Mouse (Mus musculus) gastrocnemius, adult 2 months (tissue): ENCODE measurements around the gene Cd3g. TPM values are rescaled to one million over a fixed set of nuclear protein-coding genes. Genes with fewer than 3 reads are reported as not detected.

Experiments
- DNase-seq: peaks from one replicate; pipeline ENCODE4 v3.0.0; 2022
- H3K27ac ChIP-seq: fragments of 200-600 bp; 2 replicates; pipeline ENCODE4 v1.8.1; 2022; ENCODE audit warnings: mild to moderate bottlenecking
- H3K4me3 ChIP-seq: fragments of 200-600 bp; 2 replicates; pipeline ENCODE4 v1.8.1; 2022; ENCODE audit warnings: mild to moderate bottlenecking, moderate library complexity
- CTCF ChIP-seq: fragments of 200-600 bp; IDR thresholded peaks from 2 replicates; pipeline ENCODE4 v1.8.1; 2022; ENCODE audit warnings: antibody characterized with exemption, mild to moderate bottlenecking, moderate library complexity
- intact Hi-C: fragments of 180-260 bp; cut with DNase I; formaldehyde crosslinking; loops from one replicate; pipeline ENCODE4 v1.15.1; 2025
- long read RNA-seq, 2 experiments: library from polyadenylated mRNA; stranded (forward); transcript quantifications; one replicate each; pipeline ENCODE4 v2.0.0; 2021
- total RNA-seq, 2 experiments: library from RNA; stranded (reverse); gene quantifications; 2 replicates each; pipeline ENCODE4 v1.2.3; 2021

The Cd3g gene
- not detected for total RNA-seq
- long read RNA-seq, experiment 1: 0 reads
- long read RNA-seq, experiment 2: 0 reads

DNA sequence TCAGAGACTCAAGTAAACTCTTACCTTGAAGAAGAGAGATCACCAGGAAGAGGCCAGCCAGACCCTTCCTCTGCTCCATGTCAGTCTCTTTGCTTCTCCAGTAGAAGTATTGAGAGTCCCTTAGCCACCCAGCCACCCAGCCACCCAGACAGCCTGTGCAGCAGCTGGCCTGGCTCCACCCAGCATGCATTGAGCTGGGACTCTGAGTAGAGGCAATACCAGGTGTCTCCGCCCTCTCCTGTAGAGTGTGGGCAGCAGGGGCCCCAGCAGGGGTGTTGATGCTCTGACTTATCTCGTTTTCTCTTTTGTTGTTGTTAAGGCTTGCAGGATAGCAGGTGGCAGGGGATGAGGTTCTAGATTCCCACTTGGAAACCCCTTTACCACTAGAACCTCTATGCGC is at the start of gene Cd3g:
Cd3g (minus strand) TSS at position 190 of the 400 bp plus-strand sequence.
- no peak for DNase-seq
- Histone ChIP-seq H3K27ac (no peak within 1 kb of the TSS), H3K4me3 (no peak within 1 kb of the TSS)
- TF ChIP-seq CTCF: no peak
- intact Hi-C loops: no loop called here

DNA sequence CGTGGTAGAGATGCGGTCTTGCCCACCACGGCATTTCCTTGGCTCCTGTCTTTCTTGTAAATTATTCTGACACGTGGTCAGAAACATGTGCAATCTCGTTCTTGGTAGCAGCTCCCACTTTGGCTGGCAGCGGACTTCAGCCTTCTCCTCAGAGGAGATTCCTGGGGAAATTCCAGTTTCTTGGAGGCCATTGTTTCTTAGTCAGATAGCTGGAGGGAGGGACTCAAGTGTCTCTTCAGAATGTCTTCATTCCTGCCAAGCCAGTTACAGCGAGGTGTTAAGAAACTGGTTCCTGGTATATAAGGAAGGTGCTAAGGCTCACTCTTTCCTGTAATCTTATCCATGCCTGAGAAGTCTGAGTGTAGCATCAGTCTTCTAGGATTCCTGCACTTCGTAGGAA is 47.1 kb upstream of the Cd3g start:
- intact Hi-C loops: no loop called here
- Histone ChIP-seq H3K4me3 (no peak overlapping the region), H3K27ac (no peak overlapping the region)
- no peak for TF ChIP-seq CTCF
- no peak for DNase-seq

DNA sequence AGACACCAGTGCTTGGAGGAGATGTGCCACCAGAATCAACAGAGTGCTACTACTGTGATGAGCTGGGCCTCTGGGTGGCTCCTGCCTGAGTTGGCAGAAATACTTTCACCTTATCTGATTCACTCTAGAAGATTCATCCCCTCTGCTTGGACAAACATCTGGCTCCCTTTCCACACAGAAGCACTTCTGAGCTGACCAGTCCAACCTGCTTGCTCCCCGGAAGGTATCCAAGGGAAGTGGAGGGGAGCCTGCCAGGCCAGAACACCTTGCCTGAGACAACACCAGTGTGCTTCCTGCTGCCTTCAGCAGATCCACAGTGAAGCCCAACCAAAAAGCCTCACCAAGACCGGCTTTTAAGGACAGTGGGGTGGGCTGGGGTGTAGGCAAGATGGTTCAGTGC is 44.0 kb upstream of the Cd3g start:
- Histone ChIP-seq H3K27ac (no peak overlapping the region), H3K4me3 (no peak overlapping the region)
- no peak for DNase-seq
- intact Hi-C loops: loop anchor here (2.0 to 5.0 kb wide), 2 partner anchors 108 to 123 kb away; no protein-coding TSS in a partner anchor
- TF ChIP-seq CTCF: no peak

DNA sequence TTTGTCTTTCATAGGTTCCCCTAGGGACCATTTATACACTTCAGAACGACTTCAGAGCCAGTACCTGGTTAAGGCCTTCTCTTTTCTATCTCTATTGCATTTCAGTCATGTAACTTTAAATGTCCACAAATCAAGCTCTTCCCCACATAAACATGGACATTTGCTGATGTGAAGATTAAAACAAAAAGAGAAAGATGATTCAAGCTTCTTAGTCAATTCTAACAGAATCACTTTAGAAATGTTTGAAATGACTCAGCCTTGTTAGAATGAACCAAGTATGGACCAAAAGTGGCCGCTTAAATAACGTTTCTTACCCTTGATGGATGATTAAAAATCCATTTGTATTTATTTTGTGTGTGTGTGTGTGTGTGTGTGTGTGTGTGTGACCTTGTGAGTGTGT is 43.4 kb upstream of the Cd3g start:
- Histone ChIP-seq H3K27ac (no peak overlapping the region), H3K4me3 (no peak overlapping the region)
- no peak for TF ChIP-seq CTCF
- intact Hi-C loops: loop anchor here (2.0 to 5.0 kb wide), 2 partner anchors 109 to 123 kb away; no protein-coding TSS in a partner anchor
- DNase-seq: no peak

DNA sequence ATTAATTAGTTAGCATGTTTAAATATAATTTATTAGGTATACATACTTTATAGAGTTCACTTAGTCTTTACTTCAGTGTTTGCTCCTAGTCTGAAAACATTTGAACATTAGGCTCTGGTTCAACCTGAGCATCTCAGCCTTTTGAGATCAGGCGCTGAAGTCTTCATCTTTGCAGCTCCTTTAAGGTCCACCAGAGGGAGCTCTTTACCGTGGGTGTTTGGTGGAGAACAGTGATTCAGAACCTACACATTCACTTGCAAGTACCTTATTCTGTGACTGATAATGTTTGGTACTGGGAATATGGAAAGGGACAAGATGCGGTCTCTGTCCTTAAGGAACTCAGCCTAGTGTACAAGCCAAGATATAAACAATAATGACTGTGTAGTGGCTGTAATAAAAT is 42.6 kb upstream of the Cd3g start:
- DNase-seq: no peak
- TF ChIP-seq CTCF: peak; percentile 86
- Histone ChIP-seq H3K4me3 (no peak overlapping the region), H3K27ac (no peak overlapping the region)
- intact Hi-C loops: loop anchor here (5.0 kb wide), 1 partner anchor 110 kb away; no protein-coding TSS in a partner anchor

DNA sequence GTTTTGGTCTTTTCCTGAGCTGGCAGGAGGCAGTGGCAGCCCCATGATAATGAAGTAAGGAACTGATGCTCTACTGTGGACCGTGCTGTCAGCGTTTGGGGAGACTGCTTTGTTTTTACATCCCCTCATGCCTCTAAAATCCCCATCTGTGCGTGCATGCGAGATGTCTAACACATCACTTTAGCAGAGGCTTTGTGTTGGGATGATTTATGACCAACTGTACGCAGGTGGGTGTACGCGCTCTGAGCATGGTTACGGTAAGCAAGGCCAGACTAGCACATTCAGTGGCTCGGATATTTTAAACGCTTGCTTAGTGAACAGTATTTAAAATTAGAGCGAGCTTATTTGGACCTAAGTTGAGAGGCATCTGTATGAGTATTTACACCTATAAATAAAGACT is 37.8 kb upstream of the Cd3g start:
- no peak for DNase-seq
- no peak for TF ChIP-seq CTCF
- H3K27ac ChIP-seq: no peak overlapping the region
- intact Hi-C loops: no loop called here
- no peak overlapping the region for H3K4me3 ChIP-seq

DNA sequence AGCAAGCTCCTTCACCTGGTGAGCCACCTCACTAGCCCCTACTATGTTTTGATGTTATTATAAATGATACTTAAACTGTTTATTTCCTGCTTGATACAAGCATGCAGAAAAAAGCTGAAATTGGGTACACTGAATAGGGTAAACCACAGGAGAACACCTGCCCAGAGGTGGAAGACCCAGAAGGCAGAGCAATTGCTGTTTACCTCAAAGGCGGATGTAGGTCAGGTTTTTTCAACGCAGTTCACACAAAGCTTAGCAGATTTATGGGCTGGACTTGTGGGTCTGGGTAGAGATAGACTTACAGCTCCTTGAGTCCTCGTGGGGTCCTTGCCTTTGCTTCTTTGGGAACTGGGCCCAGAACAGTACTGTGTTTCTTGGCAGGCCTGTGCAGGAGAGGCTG is 35.6 kb upstream of the Cd3g start:
- TF ChIP-seq CTCF: no peak
- intact Hi-C loops: no loop called here
- Histone ChIP-seq H3K27ac (no peak overlapping the region), H3K4me3 (no peak overlapping the region)
- no peak for DNase-seq

DNA sequence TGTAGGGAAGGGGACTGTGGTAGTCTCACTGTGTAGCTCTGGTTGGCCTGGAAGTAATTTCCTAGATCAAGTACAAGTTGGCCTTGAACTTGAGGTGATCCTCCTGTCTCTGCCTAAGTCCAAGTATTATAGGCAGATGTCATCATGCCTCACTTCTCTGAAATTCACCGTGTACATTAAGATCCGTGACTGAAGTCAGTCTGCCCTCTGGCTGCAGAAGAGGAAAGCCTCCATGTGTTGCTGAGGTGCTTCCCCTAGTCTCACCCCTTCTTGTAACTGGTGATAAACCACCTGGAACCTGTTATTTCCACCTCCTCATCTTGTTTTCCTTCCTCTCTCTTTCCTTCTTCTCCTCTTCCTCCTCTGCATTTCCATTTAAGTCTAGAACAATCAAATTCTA is 34.6 kb upstream of the Cd3g start:
- no peak for TF ChIP-seq CTCF
- intact Hi-C loops: no loop called here
- DNase-seq: no peak
- no peak overlapping the region for H3K27ac ChIP-seq
- H3K4me3 ChIP-seq: no peak overlapping the region

DNA sequence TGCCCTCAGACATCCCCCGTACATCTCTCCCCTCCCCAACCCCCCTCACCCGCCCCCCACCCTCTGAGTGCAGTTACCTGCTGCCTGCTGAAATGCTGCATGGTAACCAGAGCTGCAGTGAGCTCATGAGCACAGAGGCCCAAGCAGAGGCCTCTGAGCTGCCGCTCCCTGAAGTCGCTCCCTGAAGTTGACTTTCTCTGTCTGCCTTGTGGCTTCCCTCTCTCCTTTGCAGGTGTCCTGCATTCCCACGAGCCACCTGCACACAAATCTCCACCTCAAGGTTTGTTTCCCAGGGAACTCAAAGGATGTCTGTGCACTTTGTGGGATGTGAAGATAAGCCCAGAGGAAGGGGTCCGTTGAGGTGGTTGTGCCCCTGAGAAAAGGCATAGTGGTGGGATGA is 31.1 kb upstream of the Cd3g start:
- intact Hi-C loops: no loop called here

DNA sequence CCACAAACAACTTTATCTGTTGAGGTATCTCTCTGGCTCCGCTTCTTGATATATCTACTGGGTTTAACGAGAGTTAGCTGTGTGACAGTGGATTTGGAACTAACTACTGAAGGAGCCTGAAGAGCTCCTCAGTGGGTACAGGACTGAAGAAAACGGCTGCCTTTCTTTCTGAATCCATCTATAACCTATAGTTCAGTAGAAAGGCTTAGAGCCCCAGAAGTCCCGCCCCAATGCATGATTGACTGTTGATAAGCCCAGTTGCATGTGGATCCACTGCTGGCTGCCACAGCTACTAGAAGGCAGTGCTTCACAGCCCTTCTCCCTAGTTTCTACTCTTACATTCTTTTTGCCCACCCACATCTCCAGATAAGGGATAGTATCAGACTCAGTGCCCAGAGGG is 30.2 kb upstream of the Cd3g start:
- Histone ChIP-seq H3K4me3 (no peak overlapping the region), H3K27ac (no peak overlapping the region)
- intact Hi-C loops: no loop called here
- no peak for TF ChIP-seq CTCF
- no peak for DNase-seq

More for the DNA sequence above, 31.1 kb upstream of the Cd3g start:
- DNase-seq: no peak
- no peak for TF ChIP-seq CTCF
- Histone ChIP-seq H3K4me3 (no peak overlapping the region), H3K27ac (no peak overlapping the region)

DNA sequence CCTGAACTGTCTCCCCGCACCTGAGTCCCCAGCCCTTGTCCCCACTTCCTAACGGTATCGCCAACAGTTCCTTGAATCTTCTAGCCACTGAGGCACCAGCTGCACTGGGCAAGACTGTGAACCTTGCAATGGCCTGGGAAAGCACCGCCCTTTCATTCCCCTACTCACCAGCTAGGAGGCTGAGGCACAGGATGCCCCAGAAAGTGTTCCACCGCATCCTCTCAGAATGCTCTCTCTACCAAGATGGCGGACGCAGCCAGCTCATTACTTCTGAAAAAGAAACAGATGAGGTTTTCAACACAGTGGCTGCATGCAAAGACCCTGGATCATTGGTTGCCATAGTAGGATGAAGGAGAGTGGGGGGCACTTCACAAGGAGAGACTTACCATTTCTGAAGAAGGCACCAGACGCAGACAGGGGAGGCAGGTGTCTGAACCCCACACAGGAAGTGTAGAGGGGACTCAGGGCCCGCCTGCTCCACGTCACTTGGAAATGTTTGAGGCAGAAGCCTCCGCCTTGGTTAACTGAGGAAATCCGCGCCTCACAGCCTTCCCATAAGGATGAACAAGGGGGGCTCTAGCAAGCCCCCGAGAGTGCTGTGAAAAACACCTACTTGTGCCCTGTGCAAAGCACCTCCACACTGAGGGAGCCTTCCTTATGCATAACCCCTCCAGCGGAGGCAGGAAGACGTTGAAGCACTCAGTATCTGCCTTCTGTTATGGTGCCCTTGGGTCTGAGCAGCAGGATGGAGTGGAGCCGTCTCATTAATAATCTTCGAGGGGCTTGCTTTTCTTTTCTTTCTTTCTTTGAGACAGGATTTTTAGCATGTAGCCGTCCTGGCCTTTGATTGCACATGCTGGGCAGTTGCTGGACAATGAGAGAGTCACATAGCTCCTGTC is 29.2 kb upstream of the Cd3g start, which contains the start of gene Cd3e:
Cd3e (minus strand) TSS at position 448 of the 899 bp plus-strand sequence.
- TF ChIP-seq CTCF: no peak
- no peak for DNase-seq
- H3K4me3 ChIP-seq: no peak within 1 kb of the TSS
- intact Hi-C loops: no loop called here
- no peak within 1 kb of the TSS for H3K27ac ChIP-seq

DNA sequence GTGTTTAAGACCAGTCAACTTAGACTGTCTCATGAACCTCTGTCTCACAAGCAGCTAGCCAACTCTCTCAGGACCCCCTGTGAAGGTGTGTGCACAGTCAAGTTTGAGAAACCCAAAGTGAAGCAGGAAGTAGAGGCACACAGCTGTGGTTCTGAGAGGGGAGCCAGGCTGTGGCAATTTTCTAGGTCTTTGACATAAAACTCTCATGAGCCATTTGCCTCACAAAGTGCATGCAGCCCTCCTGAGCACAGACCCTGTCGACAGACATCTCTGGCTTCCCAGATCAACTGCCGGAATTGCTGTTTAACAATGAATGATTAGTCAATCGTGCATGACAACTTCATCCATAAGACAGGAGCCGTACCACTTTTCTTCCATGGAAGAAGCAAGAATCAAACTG is 28.1 kb upstream of the Cd3g start:
- intact Hi-C loops: no loop called here
- TF ChIP-seq CTCF: no peak
- DNase-seq: no peak
- Histone ChIP-seq H3K4me3 (no peak overlapping the region), H3K27ac (no peak overlapping the region)

DNA sequence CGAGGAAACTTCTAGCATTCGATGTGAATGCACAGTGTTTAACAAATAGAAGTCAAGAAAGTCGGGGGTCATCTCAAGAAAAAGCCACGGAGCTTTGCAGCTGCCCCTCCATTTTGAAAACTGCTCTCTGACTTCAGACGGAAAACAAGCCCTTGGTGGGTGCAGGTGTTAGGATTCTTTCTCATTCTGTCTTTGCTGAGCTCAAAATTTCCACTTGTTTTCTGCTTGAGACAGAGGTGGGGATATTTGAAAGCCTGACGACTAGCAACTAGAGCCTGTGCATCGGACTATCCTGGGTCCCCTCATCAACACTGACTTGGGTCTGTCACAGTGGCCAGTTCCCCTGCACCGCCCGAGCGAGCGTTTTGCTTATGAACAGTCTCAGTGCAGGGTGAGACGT is 27.2 kb upstream of the Cd3g start:
- no peak overlapping the region for H3K27ac ChIP-seq
- no peak for DNase-seq
- H3K4me3 ChIP-seq: no peak overlapping the region
- no peak for TF ChIP-seq CTCF
- intact Hi-C loops: no loop called here

DNA sequence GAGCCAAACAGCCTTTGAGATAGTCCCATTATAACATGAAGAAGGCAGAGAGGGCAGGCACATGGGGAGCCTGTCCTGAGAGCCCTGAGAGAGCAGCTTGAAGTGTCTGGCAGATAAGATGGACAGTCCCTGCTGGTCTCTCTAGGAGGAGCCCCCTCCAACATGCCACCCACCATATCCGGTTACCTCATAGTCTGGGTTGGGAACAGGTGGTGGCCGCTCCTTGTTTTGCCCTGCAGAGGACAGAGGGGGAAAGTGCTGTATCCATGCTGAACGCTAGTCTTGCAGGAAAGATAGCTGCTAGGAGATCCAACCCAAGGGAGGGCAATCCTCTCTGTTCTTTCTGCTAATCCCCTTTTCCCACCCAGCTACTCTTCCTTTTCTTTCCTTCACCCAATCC is 20.0 kb upstream of the Cd3g start:
- TF ChIP-seq CTCF: no peak
- intact Hi-C loops: no loop called here
- DNase-seq: no peak
- Histone ChIP-seq H3K4me3 (no peak overlapping the region), H3K27ac (no peak overlapping the region)
